Mouse (Mus musculus): ENCODE measurements around the gene Kcns3.

Kcns3 gene

DNA sequence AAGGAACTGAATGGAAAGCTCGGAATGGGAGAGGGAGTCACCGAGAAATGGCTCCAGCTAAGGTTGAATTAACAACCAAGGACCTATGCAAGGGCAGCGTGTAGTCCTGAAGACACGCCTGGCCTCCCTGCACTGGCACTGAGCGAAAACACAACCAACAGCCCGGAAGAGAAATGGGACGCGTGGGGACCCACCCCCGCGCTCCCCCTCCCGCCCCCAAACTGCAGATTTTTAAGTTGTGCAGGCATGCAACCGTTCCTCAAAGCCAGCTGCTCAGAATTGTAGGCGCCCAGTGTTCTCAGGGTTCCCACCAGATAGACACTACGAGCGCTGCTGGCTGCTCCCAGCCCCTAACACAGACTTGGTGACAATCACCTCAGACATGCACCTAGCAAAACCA, at the start of gene Kcns3:
Kcns3 (minus strand) TSS at position 42 of the 400 bp plus-strand sequence.
- no peak for DNase-seq (ENCODE audit: low read depth, low spot score)

DNA sequence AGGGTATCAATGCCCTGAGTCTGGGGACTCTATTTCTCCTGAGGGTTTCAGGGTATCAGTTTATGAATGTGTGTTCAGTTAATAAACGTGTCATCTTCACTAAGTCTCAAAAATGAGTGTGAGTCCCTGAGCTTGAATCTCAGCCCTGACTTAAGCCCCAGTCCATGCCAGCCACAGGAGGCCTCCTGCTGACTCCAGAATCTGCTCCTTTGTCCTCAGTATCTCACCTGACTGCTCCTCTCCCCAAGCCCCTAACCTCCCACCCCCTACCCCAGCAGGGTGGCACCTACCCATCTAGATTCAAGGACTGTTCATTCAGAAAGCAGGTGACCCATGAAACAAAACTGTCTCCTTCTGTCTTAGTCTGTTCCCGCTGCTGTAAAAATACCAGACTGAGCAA, 47.7 kb upstream of the Kcns3 start:
- DNase-seq (ENCODE audit: low read depth, low spot score) = no peak

DNA sequence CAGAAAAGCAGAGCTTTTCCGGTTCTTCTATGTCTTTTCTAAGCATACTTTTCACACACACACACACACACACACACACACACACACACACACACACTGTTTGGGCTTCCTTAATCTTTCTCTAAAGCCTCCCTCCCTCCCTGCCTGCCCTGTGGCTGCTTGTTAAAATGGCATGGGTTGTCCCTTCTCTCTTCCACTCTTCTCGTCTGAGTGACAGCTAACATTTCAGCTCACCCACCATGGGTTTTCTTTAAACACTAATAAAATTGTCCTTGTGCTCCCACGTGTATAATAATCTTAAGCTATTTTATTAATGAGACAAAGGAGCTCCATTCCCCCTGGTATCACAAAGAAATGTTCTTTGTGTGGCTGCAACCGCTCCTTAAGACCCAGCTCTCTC, 47.2 kb upstream of the Kcns3 start:
- no peak for DNase-seq (ENCODE audit: low read depth, low spot score)

DNA sequence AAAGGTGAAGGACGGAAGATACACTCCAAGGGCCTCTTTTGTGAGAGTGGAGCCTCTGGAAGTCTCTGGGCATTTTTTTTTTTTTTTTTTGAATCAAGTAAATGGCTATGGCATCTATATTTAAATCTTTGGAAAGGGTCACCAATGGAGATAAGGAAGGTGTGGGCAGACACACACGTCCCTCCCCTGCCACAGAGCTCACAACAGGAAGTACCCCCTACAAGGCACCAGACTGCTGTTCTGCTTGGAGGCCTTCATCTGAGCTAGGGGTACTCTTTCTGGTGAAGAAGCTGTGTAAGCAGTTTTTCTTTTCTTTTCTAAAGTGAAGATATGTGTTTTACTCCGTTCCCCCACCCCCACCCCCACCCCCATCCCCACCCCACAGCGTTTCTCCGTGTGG, 46.0 kb upstream of the Kcns3 start:
- DNase-seq (ENCODE audit: low read depth, low spot score) = no peak

DNA sequence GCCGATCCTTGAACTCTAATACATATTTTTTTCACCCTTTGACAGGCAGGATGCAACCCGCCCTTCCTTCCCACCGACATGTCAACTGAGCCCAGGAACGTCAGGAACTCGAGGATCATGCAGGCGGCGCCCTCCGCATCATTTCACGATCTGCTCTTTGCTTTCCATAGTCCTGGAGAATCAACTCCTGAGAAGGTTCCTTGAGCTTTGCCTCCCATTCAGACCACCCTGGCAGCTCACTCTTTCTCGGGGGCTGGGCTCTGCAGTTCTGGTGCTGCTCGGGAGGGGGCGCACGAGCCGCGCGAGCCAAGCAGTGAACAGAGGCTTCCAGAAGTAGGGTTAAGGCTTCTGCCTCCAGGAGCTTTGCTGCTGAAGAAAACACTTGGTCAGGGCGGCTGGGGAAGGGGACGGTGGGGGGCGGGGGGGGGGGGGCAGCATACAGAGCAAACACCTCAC, 45.3 kb upstream of the Kcns3 start:
- DNase-seq (ENCODE audit: low read depth, low spot score) = peak; percentile 19

DNA sequence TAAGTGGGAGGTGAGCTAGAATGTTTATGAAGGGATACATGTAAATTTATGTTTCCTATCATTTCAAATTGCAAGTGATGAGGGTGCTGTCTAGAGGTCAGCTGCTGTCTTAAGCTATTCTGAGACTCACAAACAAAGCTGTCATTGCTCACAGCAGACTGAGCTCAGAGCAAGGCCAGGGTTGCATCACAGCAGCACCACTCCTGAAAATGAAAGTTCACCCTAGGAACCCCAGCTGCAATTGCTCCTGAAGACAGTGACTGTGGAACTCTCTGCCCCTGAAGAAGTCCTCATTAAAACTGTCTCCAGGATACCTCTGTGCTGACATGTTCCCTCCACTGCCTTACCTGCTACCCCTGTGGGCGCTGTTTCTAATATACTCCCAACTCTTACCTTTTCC, 44.2 kb upstream of the Kcns3 start:
- no peak for DNase-seq (ENCODE audit: low read depth, low spot score)

DNA sequence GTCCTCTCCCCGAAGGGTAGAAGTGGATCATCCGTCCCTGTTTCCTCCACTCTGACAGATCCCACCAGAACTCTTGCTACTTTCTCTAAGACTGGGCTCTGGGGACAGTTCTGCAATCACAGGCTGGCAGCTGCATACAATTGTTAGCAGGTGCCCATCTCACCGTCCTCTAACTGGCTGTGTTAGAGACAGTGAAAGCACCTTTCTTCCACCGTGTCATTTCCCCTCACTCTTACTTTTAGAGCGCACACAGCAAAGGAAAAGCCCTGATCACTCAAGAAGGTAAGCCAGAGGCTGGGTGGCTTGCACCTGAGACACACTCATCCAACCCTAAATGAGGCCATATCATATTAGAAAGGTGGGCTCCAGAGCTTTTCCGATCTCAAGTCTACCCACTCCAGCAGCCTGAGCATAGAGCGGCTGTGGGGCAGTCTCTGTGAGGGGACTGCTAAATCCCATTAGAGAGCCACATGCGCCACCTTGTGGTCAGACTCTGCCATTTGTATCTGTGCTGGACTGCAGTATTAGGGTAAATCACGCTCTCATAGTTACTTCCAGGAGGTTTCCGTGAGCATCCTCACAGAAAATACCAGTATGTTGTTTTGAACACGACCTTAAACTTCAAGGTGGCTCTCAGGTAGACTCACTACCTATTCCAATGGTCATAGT, 27.8 kb upstream of the Kcns3 start:
- DNase-seq (ENCODE audit: low read depth, low spot score) = peak; percentile 92

DNA sequence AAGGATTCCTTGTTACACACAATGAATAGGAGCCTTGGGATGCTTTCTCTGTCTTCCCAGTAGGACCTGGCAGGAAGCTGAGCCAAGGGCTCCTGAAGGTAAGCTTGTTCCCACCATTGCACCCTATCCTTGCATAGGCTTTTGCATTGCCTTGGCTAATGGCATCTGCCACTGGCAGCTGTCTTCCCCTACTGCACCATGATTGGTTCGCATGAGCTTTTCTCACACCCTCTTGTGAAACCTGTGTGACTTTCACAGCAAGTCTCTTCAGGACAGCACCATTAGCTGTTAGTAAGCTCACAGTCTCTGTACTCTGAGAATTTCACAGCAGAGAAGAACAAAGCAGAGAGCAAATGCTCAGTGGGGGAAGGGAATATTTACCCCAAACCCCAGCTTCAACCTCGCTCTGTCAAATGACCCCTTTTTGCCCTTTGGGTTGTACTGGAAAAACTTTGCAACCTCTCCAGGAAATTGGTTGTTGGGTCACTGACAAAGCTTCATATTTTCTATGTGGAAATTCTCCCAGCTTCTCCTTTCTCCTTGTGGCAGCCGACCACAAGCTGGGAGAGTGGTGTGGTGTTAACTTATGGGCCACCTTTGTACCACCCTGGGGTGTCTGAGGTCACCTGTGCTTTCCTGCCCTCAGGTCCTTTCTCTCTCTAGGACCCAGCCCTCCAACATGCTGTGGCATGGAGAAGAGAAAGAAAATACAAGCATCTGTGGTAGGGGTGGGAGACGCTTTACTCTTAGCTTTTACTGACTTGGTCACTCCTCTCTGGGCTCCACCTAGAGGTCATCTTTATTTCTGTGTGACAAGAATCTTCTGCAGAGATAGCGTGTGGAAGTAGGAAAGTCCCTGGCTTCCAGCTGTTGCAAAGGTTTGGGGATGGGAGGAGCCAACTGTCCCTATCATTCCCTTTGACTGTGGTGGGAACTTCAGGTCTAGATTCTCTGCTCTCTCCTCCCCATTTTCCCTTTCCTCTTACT, 26.8 kb upstream of the Kcns3 start:
- DNase-seq (ENCODE audit: low read depth, low spot score) = peak; percentile 28

DNA sequence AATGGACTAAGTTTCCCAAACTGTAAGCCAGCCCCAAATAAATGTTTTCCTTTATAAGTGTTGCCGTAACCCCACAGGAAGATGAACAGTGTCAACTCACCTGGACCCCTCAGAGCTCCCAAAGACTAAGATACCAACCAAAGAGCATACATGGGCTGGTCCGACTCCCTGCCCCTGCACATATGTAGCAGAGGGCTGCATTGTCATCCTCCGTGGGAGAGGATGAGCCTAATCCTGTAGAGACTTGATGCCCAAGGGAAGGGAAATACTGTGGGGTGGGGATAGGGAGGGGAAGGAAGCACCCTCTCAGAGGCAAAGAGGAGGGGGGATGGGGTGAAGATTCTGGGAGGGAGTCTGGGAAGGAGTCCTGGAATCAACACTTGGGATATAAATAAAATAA, 7.8 kb upstream of the Kcns3 start:
- no peak for DNase-seq (ENCODE audit: low read depth, low spot score)

DNA sequence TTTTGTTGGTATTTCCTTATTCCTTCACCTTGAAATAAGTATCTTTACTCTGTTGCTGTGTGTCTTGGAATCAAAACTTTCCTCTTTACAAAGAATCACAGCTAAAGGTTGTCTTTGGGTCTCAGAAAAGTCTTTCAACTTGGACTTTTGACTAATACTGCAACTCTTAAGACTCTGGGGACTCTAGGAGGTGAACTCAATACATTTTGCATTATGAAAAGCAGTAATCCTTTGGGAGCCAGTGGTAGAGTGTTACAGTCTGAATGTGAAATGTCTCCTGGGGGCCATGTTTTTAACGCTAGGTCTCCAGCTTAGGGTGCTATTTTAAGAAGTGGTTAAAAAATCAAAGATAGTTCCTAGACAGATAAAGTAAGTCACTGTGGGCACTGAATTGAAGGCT, 4.3 kb upstream of the Kcns3 start:
- no peak for DNase-seq (ENCODE audit: low read depth, low spot score)

DNA sequence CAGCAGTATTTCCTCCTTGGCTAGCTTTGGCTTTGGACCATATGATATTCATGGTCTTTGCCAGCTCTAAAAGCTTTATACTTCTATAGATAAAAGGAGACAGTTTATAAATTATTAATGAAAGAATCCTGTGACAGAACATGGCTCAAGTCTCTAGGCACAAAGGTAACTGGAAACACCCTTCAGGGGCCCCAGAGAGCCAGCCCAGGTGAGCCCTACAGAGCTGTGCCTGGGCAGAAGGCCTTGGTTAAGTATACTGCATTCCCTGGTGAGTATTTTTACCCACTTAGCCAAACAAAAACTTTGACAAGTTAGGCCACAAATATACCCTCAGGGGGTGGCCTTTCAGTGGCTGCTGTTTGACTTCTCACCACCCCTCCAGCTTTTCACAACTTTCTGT, 2.7 kb upstream of the Kcns3 start:
- DNase-seq (ENCODE audit: low read depth, low spot score) = no peak

DNA sequence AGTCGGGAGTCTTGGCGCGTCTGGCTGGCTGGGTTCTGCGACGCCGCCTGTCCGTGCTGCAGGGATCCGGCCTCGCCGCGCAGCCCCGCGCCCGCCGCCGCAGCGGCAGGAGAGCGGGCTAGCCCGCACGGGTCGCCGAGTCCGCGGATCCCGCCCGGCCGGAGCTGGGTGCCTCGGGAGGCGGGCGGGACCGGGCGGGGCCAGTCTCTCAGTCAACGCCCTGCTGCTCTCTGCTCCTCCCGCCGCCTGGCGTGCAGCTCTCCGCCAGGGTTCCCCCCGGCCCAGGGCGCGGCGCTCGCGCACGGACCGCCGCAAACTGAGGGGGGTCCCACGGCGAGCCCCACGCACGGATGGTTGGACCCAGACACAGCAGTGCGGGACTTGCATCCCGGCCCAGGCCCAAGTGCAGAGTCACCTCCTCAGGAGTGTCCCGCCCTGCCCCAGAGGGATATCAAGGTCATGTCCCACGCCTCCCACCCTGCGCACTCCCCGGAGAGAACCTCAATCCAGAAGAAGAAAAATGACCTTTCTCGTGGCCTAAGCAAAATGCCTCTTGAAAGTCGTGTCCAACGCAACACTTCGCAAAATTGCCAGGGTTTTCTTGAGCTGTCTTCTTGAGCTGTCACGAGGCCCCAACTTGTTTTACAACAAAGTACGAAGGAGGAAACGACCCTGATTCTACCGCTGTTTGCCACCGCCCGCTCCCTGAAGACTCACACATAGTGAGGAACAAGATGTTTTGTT, 492 bp downstream of the Kcns3 start:
- DNase-seq (ENCODE audit: low read depth, low spot score) = no peak

DNA sequence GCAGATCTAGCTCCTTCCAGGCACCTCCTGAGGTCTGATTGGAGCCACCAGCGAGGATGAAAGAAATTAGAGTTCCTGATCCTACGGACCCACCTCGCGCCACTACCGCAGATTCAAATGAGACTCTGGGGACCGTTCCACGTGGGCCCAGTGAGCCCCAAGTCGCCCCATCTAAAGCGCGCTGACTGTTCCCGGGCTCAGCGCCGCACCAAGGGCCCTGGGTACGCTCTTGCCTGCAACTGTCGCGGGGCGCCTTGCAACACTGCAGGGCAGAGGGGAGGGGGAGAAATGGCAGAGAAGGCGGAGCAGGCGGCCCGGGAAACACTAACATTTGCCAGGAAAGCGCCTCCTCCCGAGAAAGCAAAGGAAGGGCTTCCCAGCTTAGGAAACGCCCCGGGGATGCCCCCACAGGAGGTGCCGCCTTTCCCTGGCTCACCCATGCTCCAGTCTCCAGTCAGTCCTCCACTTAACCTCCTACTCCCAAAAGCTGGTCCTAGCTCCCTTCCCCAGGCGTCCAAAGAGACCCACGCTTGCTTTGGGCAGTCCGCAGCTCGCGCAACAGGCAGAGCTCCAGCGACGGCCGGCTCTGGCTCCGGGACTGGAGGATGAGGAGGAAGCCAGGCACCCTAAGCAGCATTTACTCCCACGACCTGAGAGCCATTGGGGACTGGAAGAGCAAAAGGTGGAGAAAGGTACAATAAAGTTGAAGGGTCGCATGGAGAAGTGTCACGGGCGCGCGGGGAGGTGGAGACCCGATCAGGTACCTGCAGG, 1.2 kb downstream of the Kcns3 start:
- DNase-seq (ENCODE audit: low read depth, low spot score) = no peak

DNA sequence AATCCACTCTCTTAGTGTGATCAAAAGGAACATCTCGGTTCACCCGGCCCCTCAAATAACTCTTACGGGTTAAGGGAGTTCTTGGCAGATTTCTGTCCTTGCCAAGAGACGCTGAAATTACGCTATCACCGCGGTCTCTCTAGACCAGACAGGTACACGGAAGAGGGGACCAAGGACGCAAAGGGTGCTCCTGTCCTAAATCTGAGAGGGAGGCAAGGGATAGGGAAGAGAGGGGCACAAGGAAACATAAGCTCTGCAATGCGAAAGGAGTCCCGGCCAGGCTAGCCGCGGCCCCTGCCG, 1.8 kb downstream of the Kcns3 start:
- DNase-seq (ENCODE audit: low read depth, low spot score) = no peak

DNA sequence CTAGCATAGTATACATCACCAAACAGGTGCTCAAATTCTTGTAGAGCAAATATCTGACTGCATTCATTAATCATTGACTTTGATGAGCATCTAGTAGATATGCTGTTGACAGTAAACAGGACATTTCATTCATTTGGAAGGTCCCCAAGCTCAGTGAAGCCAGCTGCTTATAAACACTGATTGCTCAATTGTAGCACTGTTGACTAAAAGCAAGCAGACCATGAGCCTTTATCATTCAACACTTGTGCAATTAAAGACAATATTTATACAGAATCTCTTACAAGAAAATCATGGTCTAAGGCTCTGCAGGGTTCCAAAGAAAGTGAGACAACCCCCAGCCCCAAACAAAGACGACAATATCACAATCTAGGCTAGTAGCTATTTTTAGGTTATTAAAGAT, 6.0 kb downstream of the Kcns3 start:
- DNase-seq (ENCODE audit: low read depth, low spot score) = no peak

DNA sequence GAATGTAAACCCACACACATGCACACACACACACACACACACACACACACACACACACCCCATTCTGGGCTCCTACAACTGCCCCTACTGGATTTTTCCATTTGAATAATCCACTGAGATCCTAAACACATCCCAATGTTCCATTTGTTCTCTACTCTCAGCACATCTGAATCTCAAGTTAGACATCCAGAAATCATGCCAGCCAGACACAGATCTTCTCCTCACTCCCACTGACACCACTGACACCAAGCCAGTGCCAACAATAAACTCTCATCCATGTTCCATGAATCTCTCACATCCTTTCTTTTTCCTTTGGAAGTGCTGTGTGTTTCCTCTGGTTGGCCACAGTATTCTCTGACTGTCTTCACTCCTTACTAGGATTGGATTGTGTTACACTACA, 18.4 kb downstream of the Kcns3 start:
- no peak for DNase-seq (ENCODE audit: low read depth, low spot score)

DNA sequence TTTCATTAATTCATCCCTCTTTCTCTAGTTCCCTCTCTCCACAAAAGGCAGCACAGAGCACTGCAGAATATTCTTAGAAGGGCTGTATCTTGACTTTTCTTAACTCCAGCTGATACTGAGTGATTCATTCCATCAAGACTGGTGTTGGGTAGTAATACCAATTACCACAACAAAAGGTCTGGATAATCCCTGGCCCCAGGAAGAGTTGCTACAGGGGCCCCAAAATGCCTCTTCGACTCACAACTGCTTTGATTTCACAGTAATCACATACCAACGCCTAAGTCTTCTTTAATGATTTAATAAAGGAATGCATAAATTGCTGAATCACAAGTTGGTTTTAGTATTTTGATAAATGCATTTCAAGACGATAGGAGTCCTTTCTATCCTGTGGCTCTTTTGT, 21.7 kb downstream of the Kcns3 start:
- DNase-seq (ENCODE audit: low read depth, low spot score) = no peak

DNA sequence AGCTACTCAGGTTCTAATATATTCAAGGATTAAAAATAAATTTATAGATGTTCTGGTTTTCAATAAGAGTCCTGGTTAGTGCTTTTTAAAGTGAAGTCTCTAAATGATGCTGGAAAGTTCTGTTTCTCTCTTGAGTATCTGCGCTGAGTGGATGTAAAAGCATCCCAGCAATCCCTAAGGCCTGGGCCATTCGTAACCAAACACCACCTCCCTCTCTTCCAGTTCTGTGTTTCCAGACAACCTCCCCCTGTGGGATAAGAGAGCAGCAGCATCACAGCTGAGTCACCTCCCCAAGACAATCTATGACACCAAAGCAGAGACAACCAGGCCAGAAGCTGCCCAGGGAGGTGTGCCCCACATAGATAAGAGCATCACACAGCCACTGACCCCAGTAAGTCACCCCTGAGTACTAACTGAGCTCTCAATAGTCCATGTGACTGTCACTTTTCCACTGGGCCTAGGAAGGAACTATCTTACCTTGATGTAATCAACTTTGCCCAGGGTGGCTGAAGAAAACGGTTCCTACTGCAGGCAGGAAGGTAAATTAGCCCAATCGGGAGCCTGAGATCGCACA, 24.6 kb downstream of the Kcns3 start:
- DNase-seq (ENCODE audit: low read depth, low spot score) = no peak

DNA sequence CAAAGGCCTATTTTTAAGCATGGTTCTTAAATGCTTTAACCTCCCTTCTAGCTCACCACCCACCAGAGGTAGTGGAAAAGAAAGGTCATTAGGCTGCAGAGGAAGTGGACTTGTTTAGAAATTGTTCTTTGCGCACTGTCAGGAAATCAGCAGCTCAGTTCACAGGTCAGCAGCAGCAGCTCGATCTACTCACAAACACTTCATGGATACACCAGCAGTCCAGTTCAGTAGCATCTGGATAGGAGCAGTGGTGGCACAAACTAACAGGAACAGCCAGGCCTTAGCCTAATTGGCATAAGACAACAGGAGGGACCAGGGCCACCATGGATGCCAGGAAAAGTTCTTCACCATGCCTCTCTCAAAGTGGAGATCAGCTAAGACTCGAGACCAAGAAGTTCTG, 49.3 kb downstream of the Kcns3 start:
- DNase-seq (ENCODE audit: low read depth, low spot score) = no peak

DNA sequence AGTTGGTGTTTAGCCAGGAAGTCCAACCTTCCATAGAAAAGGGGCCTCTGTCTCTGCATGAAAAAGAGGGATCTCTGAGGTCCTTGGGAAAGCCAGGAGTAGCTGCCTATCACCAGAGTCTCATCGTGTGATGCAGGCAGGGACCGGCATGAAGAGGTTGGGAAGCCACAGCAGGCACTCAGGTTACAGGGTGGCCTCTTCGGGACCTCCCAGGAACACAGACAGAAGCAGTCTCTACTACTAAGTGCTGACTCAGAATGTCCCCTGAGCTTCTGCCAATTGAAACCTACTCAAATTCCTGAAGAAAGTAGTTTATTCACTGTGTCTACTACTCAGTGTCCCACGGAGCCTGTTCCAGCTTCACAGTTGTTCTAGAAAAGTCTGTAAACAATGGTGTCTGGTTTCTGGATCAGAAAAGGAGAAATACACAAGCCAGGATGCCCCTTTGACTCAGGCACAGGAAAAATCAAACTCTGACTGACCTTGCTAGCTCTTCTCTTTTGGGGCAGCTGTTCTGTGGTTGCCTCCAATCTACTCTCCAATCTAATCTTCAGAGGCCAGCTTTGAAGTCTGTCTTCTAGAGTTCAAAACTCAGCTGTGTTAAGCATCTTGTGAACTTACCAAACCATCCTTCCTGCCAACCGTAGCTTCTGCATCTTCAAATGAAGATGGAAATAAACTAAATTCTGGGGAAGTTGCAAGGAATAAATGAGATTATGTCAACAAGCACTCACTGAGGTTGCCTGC, 62.1 kb downstream of the Kcns3 start:
- DNase-seq (ENCODE audit: low read depth, low spot score) = peak; percentile 3

DNA sequence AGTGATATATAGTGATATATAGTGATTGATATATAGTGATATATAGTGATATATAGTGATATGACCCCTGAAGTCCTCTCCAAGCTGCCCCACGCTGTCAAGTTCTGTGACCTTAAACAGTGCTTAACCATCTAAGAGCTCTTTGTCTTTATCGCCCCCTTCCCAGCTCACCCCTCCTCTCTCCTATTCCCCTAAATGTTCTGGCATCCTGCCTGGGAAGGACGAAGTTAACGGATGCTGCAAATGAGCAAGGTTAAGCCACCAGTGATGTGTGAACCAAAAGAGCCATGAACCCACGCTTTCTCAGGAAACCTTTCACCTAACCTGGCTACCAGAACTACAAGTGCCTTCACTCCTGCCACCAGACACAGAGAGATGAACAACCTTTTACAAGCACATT, 64.0 kb downstream of the Kcns3 start:
- DNase-seq (ENCODE audit: low read depth, low spot score) = no peak
